Comparison of ENCODE assay signal across 34 mouse cellular contexts in the genomic region with DNA sequence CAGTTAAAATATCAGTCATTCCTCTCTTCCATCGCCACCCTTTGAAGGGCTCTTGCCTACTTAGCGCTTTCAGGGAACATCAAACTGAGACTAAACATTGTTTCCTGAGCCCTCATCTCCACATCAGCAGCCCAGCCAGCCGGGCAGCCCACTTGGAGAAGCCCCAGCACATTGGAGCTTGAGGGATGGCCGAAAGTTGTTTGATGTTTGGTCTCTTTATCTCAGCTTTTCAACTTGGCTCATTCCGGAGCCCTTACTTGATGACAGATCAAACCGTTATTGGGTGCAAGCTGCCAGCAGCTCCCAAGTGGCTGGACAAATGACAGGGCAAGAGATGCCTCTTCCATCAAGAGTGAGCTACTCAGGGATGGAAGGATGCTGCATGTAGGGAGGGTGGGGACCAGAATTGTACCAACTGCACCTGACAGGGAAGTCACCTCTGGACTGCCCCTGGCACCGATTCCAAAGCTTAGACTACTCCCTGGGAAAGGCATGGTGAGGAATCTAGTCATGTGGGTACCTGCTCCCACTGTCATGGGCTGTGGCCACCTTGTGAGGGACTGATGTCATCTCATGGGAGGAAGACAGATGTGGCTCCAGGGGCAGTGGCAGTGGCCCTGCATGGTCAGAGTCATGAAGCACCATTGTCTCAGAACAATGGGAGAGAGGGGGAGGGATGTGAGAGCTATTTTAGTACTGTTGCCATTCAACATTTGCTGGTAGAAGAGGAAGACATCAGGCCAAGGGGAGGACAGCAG.
DNase-seq lines count a peak whose midpoint lies in the region; ATAC-seq and TF ChIP-seq lines count a peak whose summit lies in the region.
"Had no signal": no experiment of that assay in that cellular context is flagged by ENCODE, and none has a peak within 500 bp of the region (broad histone marks: within the 10 kb centered on the region; RNA-seq: fewer than 3 reads in every experiment).

No protein-coding gene starts in this region.

- TF ChIP-seq POLR2A in lung, adult 2 months (IDR thresholded peaks at IDR 0.05; ENCODE audit: borderline replicate concordance, extremely low read depth, low read depth, low read length) = no peak

- peaks cover 6% of the 10 kb centered on the region; the same call in 1 of the 2 replicates for H3K27me3 ChIP-seq in heart, embryonic 14.5 days (ENCODE audit: control insufficient read depth, insufficient read depth, low read length)
- no peaks in the 10 kb centered on the region for H3K27me3 ChIP-seq in lung, embryonic 14.5 days (ENCODE audit: insufficient read depth, low read length)
- H3K27me3 ChIP-seq: embryonic facial prominence, embryonic 12.5 days; hindbrain, embryonic 12.5 days; intestine, embryonic 15.5 days; liver, embryonic 13.5 days; midbrain, embryonic 12.5 days; neural tube, embryonic 12.5 days had no signal

- no peak for TF ChIP-seq CTCF in lung, embryonic 14.5 days (IDR thresholded peaks at IDR 0.05; ENCODE audit: low read depth)
- no peak for TF ChIP-seq CTCF in lung, adult 2 months (IDR thresholded peaks at IDR 0.05; ENCODE audit: insufficient read depth, low read length)

- peaks cover 33% of the 10 kb centered on the region for H3K36me3 ChIP-seq in heart, embryonic 14.5 days (ENCODE audit: control insufficient read depth, insufficient read depth, low read length)
- H3K36me3 ChIP-seq in lung, embryonic 14.5 days (ENCODE audit: insufficient read depth) = peaks cover 18% of the 10 kb centered on the region
- H3K36me3 ChIP-seq: hindbrain, embryonic 12.5 days; liver, embryonic 13.5 days; midbrain, embryonic 12.5 days; neural tube, embryonic 12.5 days had no signal

- WGBS in heart, embryonic 14.5 days = 14% methylated on average over 7 of the region's 7 CpGs
- 13% methylated on average over 7 of the region's 7 CpGs for WGBS in lung, embryonic 14.5 days
- WGBS in lung, adult 2 months = 33% methylated on average over 7 of the region's 7 CpGs

- ATAC-seq in cerebellum, adult (ENCODE audit: insufficient number of reproducible peaks, low FRiP score, low TSS enrichment) = 0 out of 2 replicates have a peak, but pooled peaks have one; percentile 15
- peak; percentile 58 for ATAC-seq in heart, embryonic 14.5 days (ENCODE audit: insufficient number of reproducible peaks, insufficient read depth, low FRiP score, low read depth)
- ATAC-seq in lung, embryonic 14.5 days (ENCODE audit: insufficient read depth) = peak; percentile 70
- ATAC-seq: activated CD4-positive, CD25-positive, alpha-beta regulatory T cell, adult 4 months; forebrain, embryonic 14.5 days; hindbrain, postnatal 0 days; intestine, embryonic 15.5 days had no signal

- intact Hi-C loops in heart, postnatal 10 days (cut with DNase I) = no loop called here

- DNase-seq in cerebellum, adult 9-11 months = no peak
- no peak for DNase-seq in heart, postnatal 10 days
- DNase-seq in lung, embryonic 14.5 days = peak; percentile 85
- DNase-seq in lung, adult 2 months = no peak
- DNase-seq in lung, postnatal 4 days = peak; percentile 60 to 85
- no peak for DNase-seq in gastrocnemius, postnatal 10 days
- DNase-seq: adrenal gland, adult 8-10 months; cerebellum, adult 18-20 months; cerebellum, postnatal 14 days; gastrocnemius, postnatal 25 days; kidney, adult 8-10 months; kidney, postnatal 4 days; layer of hippocampus, postnatal 36 days; left cerebral cortex, postnatal 4 days; liver, embryonic 13.5 days; right cerebral cortex, adult 18-20 months; spleen, adult 18-20 months; thymus, adult 18-20 months; thymus, postnatal 25 days had no signal

- H3K9me3 ChIP-seq in heart, embryonic 14.5 days (ENCODE audit: control insufficient read depth, low read length) = no peaks in the 10 kb centered on the region
- H3K9me3 ChIP-seq in lung, embryonic 14.5 days (ENCODE audit: low read depth, low read length) = 0 out of 2 replicates have a peak, but pooled peaks cover 3% of the 10 kb centered on the region
- H3K9me3 ChIP-seq: embryonic facial prominence, embryonic 12.5 days; heart, embryonic 13.5 days; hindbrain, embryonic 12.5 days; intestine, embryonic 15.5 days; liver, embryonic 13.5 days; midbrain, embryonic 12.5 days had no signal

- H3K4me3 ChIP-seq in heart, embryonic 14.5 days (ENCODE audit: control insufficient read depth in 1 of 2, insufficient read depth in 1 of 2, low read depth in 1 of 2, low read length in 2 of 2) = no peak overlapping the region
- H3K4me3 ChIP-seq in lung, embryonic 14.5 days (ENCODE audit: low read depth, low read length) = no peak overlapping the region
- H3K4me3 ChIP-seq in lung, adult 2 months (replicated peaks; ENCODE audit: extremely low read depth, low read depth, low read length) = no peak overlapping the region
- H3K4me3 ChIP-seq: embryonic facial prominence, embryonic 12.5 days; heart, embryonic 13.5 days; hindbrain, embryonic 12.5 days; intestine, embryonic 15.5 days; liver, embryonic 13.5 days; megakaryocyte, embryonic 14.5 days; midbrain, embryonic 12.5 days; myocyte; neural tube, embryonic 12.5 days had no signal

- no peak overlapping the region for H3K4me2 ChIP-seq in heart, embryonic 14.5 days (ENCODE audit: low read length)
- no peak overlapping the region for H3K4me2 ChIP-seq in lung, embryonic 14.5 days
- H3K4me2 ChIP-seq: embryonic facial prominence, embryonic 12.5 days; heart, embryonic 13.5 days; hindbrain, embryonic 12.5 days; intestine, embryonic 15.5 days; liver, embryonic 13.5 days; midbrain, embryonic 12.5 days; neural tube, embryonic 12.5 days had no signal

- peaks cover 14 to 19% of the 10 kb centered on the region in 2 experiments; a peak in 3 of 4 replicates for H3K4me1 ChIP-seq in heart, embryonic 14.5 days (ENCODE audit: control insufficient read depth in 2 of 2, insufficient read depth in 2 of 2, low read length in 2 of 2)
- H3K4me1 ChIP-seq in lung, embryonic 14.5 days (ENCODE audit: insufficient read depth) = peaks cover 8% of the 10 kb centered on the region
- 0 out of 2 replicates have a peak, but pooled peaks cover 3% of the 10 kb centered on the region for H3K4me1 ChIP-seq in lung, adult 2 months (ENCODE audit: control insufficient read depth, insufficient read depth, low read length)
- H3K4me1 ChIP-seq: hindbrain, embryonic 12.5 days; liver, embryonic 13.5 days; megakaryocyte, embryonic 14.5 days; midbrain, embryonic 12.5 days; neural tube, embryonic 12.5 days had no signal

- H3K9ac ChIP-seq in heart, embryonic 14.5 days (ENCODE audit: low read length) = no peak overlapping the region
- H3K9ac ChIP-seq in lung, embryonic 14.5 days = no peak overlapping the region
- H3K9ac ChIP-seq: embryonic facial prominence, embryonic 12.5 days; heart, embryonic 13.5 days; hindbrain, embryonic 12.5 days; intestine, embryonic 15.5 days; liver, embryonic 13.5 days; midbrain, embryonic 12.5 days; neural tube, embryonic 12.5 days had no signal

- H3K27ac ChIP-seq in heart, embryonic 14.5 days (replicated peaks in 1 of 2; ENCODE audit: control insufficient read depth in 1 of 2, insufficient read depth in 1 of 2, low read depth in 2 of 2, low read length in 2 of 2) = no peak overlapping the region
- H3K27ac ChIP-seq in lung, embryonic 14.5 days (ENCODE audit: low read depth) = peak overlapping the region; percentile 12; the same call in 1 of the 2 replicates
- H3K27ac ChIP-seq: embryonic facial prominence, embryonic 12.5 days; heart, embryonic 13.5 days; hindbrain, embryonic 12.5 days; hindbrain, postnatal 0 days; intestine, embryonic 15.5 days; kidney, postnatal 0 days; liver, embryonic 13.5 days; midbrain, embryonic 12.5 days; neural tube, embryonic 12.5 days; stomach, postnatal 0 days had no signal

Comparison
In these comparisons a context has a peak if more than half of its experiments do, and no peak if none do; other contexts are left out.
1. DNase-seq: peak in lung, embryonic 14.5 days (single experiment) and lung, postnatal 4 days (2 of 2); none in cerebellum, adult 9-11 months (single experiment), heart, postnatal 10 days (0 of 2), lung, adult 2 months (single experiment) and gastrocnemius, postnatal 10 days (single experiment).
2. ATAC-seq: peak in every context shown above with its lines; median percentile 70 in lung, embryonic 14.5 days; 58 in heart, embryonic 14.5 days; 15 in cerebellum, adult.